Mouse (Mus musculus) forebrain, embryonic 16.5 days (tissue): ENCODE measurements around the gene 4921504E06Rik. TPM values are rescaled to one million over a fixed set of nuclear protein-coding genes. Genes with fewer than 3 reads are reported as not detected.

Experiments
- ATAC-seq: fragments of 200-750 bp; cut with Nextera tagmentation; 2 replicates; pipeline ENCODE4 v1.8.0; 2017; ENCODE audit warnings: mild to moderate bottlenecking, moderate library complexity
- H3K27ac ChIP-seq: fragments of 300-500 bp; sonication (generic); 2 replicates; pipeline ENCODE4 v1.5.1; 2014; ENCODE audit warnings: low read length, control low read depth
- H3K27me3 ChIP-seq: fragments of 300-500 bp; sonication (generic); replicated peaks from 2 replicates; pipeline ENCODE4 v1.6.1; 2014; ENCODE audit warnings: low read length; ENCODE audit not compliant: control insufficient read depth, insufficient read depth
- H3K36me3 ChIP-seq: fragments of 300-500 bp; sonication (generic); 2 replicates; pipeline ENCODE4 v1.6.1; 2014; ENCODE audit not compliant: control insufficient read depth, insufficient read depth
- H3K4me1 ChIP-seq: fragments of 300-500 bp; sonication (generic); replicated peaks from 2 replicates; pipeline ENCODE4 v1.6.1; 2014; ENCODE audit warnings: low read length; ENCODE audit not compliant: control insufficient read depth, insufficient read depth
- H3K4me2 ChIP-seq: fragments of 300-500 bp; sonication (generic); 2 replicates; pipeline ENCODE4 v1.6.1; 2014; ENCODE audit warnings: mild to moderate bottlenecking, low read length, control low read depth
- H3K4me3 ChIP-seq: fragments of 300-500 bp; sonication (generic); replicated peaks from 2 replicates; pipeline ENCODE4 v1.5.1; 2014; ENCODE audit warnings: mild to moderate bottlenecking, low read length, control low read depth
- H3K9ac ChIP-seq: fragments of 300-500 bp; sonication (generic); replicated peaks from 2 replicates; pipeline ENCODE4 v1.6.1; 2014; ENCODE audit warnings: low read depth, low read length, control low read depth
- H3K9me3 ChIP-seq: fragments of 300-500 bp; sonication (generic); 2 replicates; pipeline ENCODE4 v1.6.1; 2016; ENCODE audit warnings: low read length; ENCODE audit not compliant: control insufficient read depth
- WGBS: fragments of 180-500 bp; shearing (Covaris S2); extraction: QIAGEN DNeasy Blood & Tissue Kit; methylation state at CpG from one replicate; pipeline ENCODE4 v1.1.7; 2014; 5-methylcytosine and 5-hydroxymethylcytosine counted together
- polyA plus RNA-seq: library from polyadenylated mRNA; unstranded; fragments of >200 nt; fragmentation: Nextera tagmentation; extraction: Ambion mirVana; gene quantifications from 2 replicates; pipeline ENCODE4 v1.2.1, GENCODE M21; 2015

Gene 4921504E06Rik
- polyA plus RNA-seq, 1 experiment from 2014 or later, result not detected

GRCm38 (mm10) chr2:19455857-19456482 is 97.7 kb downstream of the 4921504E06Rik start:
- no peak overlapping the region for H3K4me3 ChIP-seq
- WGBS, result 5% methylated on average over 10 of the region's 10 CpGs
- no peaks in the 10 kb centered on the region for H3K9me3 ChIP-seq
- no peak overlapping the region for H3K4me2 ChIP-seq
- H3K27ac ChIP-seq, result no peak overlapping the region
- H3K4me1 ChIP-seq, result peaks cover 29% of the 10 kb centered on the region
- peaks cover 53% of the 10 kb centered on the region for H3K27me3 ChIP-seq
- no peaks in the 10 kb centered on the region for H3K36me3 ChIP-seq
- ATAC-seq, result peak; percentile 92
- H3K9ac ChIP-seq, result no peak overlapping the region

- Histone ChIP-seq H3K4me2 (no peak overlapping the region), H3K27ac (no peak overlapping the region), H3K4me3 (no peak overlapping the region), H3K36me3 (no peaks in the 10 kb centered on the region), H3K9me3 (no peaks in the 10 kb centered on the region), H3K4me1 (peaks cover 29% of the 10 kb centered on the region), H3K9ac (no peak overlapping the region), H3K27me3 (peaks cover 60% of the 10 kb centered on the region)
- WGBS, result under 1% methylated on average over 5 of the region's 5 CpGs
- ATAC-seq, result no peak
Measured at GRCm38 (mm10) chr2:19455228-19455627, 98.5 kb downstream of the 4921504E06Rik start.

DNA sequence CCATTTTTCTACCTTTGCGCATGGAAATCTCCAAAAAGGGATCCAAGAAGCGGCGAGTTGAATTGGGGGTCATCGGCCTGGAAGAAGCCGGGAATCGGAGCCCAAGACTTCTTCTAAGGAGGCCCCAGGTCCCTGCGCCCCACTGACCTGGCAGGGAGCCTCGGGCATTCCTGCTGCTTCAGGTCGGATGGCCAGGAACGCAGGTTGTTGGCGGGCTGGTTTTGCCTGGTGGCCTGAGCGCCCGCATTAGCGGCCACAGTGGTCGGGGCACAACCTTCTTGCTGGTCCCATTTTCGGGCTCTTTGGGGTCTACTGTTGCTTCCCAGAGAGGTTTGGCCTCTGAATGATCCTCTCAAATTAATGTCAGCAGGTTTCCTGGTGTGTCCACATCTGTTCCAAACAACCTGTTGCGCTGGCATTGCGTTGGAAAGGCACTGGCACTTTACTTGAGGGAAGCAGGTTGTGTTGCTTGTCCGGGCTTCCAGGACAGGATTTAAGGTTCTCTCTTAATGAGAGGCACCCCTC is 101.1 kb downstream of the 4921504E06Rik start:
- H3K36me3 ChIP-seq, result no peaks in the 10 kb centered on the region
- H3K9me3 ChIP-seq, result no peaks in the 10 kb centered on the region
- H3K27ac ChIP-seq, result no peak overlapping the region
- no peak overlapping the region for H3K4me2 ChIP-seq
- WGBS, result under 1% methylated on average over 19 of the region's 19 CpGs
- ATAC-seq, result no peak
- H3K4me1 ChIP-seq, result peaks cover 35% of the 10 kb centered on the region
- H3K27me3 ChIP-seq, result peaks cover 82% of the 10 kb centered on the region
- no peak overlapping the region for H3K9ac ChIP-seq
- H3K4me3 ChIP-seq, result no peak overlapping the region

GRCm38 (mm10) chr2:19449308-19449707 is 104.4 kb downstream of the 4921504E06Rik start:
- peaks cover 92% of the 10 kb centered on the region for H3K27me3 ChIP-seq
- no peak overlapping the region for H3K4me3 ChIP-seq
- WGBS, result 26% methylated on average over 4 of the region's 4 CpGs
- no peak overlapping the region for H3K27ac ChIP-seq
- H3K9ac ChIP-seq, result no peak overlapping the region
- no peaks in the 10 kb centered on the region for H3K36me3 ChIP-seq
- no peaks in the 10 kb centered on the region for H3K9me3 ChIP-seq
- no peak for ATAC-seq
- H3K4me1 ChIP-seq, result peaks cover 34% of the 10 kb centered on the region
- no peak overlapping the region for H3K4me2 ChIP-seq

- Histone ChIP-seq H3K9ac (no peak overlapping the region), H3K4me1 (peaks cover 34% of the 10 kb centered on the region), H3K36me3 (no peaks in the 10 kb centered on the region), H3K27ac (no peak overlapping the region), H3K9me3 (no peaks in the 10 kb centered on the region), H3K4me2 (peak overlapping the region; percentile 36), H3K27me3 (peaks cover 94% of the 10 kb centered on the region), H3K4me3 (peak overlapping the region; percentile 10; the same call in 1 of the 2 replicates)
- ATAC-seq, result peak; percentile 37
- WGBS, result under 1% methylated on average over 28 of the region's 31 CpGs
Measured at GRCm38 (mm10) chr2:19448042-19448700, 105.5 kb downstream of the 4921504E06Rik start.

DNA sequence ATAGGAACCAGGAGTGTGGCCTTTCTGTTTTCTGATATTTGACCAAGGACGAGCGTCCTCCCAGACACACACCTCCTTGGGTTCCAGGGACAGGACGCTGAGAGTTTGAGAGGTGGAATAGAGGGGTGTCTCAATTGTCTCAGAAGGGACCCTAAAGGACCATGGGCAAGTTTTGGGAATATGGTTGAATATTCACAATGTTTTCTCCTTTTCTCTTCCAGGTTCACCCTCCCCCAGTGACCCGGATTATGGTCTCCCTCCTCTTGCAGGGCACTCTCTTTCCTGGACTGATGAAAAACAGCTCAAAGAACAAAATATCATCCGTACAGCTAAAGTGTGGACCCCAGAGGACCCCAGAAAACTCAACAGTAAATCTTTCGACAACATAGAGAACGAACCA is 107.0 kb downstream of the 4921504E06Rik start:
- WGBS, result 2% methylated on average over 7 of the region's 7 CpGs
- Histone ChIP-seq H3K27me3 (peaks cover 91% of the 10 kb centered on the region), H3K9me3 (no peaks in the 10 kb centered on the region), H3K4me3 (no peak overlapping the region), H3K4me2 (no peak overlapping the region), H3K36me3 (no peaks in the 10 kb centered on the region), H3K4me1 (peaks cover 26% of the 10 kb centered on the region), H3K9ac (no peak overlapping the region), H3K27ac (no peak overlapping the region)
- no peak for ATAC-seq

DNA sequence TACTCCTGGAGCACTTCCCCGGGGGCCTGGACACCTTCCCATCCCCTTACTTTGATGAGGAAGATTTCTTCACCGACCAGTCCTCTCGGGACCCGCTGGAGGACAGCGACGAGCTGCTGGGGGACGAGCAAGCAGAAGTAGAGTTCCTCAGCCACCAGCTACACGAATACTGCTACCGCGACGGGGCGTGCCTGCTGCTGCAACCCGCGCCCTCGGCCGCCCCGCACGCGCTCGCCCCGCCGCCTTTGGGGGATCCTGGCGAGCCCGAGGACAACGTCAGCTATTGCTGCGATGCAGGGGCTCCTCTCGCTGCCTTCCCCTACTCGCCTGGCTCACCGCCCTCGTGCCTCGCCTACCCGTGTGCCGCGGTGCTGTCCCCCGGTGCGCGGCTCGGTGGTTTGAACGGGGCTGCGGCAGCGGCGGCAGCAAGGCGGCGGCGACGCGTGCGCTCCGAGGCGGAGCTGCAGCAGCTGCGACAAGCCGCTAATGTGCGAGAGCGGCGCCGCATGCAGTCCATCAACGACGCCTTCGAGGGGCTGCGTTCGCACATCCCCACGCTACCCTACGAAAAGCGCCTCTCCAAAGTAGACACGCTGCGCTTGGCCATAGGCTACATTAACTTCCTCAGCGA is 107.7 kb downstream of the 4921504E06Rik start:
- Histone ChIP-seq H3K9ac (no peak overlapping the region), H3K27me3 (peaks cover 91% of the 10 kb centered on the region), H3K4me2 (peak overlapping the region; percentile 53), H3K4me1 (peaks cover 24% of the 10 kb centered on the region), H3K9me3 (no peaks in the 10 kb centered on the region), H3K4me3 (peak overlapping the region; percentile 40), H3K36me3 (no peaks in the 10 kb centered on the region), H3K27ac (no peak overlapping the region)
- ATAC-seq, result peak; percentile 43
- WGBS, result under 1% methylated on average over 66 of the region's 67 CpGs

DNA sequence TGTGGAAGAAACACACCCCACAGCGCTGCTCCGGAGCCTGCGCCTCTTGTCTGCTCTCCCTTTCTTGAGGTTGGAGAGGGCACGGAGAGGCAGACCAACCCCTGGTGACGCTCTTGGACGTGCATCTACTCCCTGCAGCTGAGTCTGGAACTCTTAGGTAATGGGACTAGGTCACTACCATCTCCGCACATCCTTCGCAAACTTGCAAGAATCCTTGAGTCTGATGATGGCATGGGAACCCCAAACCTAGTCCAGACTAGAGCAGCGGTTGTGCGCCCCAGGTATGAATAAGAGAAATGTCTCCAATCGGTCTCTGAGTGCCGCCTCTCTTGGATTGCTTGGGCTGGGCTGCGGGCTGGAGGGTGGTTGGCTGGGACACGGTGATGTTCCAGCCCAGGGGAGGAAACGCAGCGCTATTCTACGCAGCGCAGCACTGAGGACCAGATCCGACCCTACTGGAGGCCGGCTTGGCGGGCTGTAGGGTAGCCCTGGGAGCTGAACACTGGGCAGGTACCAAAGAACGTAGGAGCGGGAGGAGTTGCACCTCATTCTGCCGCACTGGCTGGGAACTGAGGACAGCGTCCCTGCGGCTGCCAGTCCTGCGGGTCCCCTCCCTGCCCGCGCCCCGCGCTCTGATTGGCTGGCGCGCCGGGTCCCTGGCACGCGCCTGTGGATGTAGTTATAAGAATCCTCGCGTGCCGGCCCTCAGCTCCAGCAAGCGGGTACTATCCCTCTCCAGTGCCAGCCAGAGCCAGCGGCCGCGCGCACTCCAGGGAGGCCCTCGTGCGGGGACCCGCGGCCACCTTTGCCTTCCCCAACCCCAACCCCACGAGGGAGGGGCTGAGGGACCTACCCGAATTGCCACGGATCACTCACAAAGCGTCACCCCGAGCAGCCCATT is 108.5 kb downstream of the 4921504E06Rik start, which contains the start of gene Ptf1a:
Gene Ptf1a (plus strand): TSS at position 733 of the 901 bp plus-strand sequence.
- Histone ChIP-seq H3K27me3 (peaks cover 85% of the 10 kb centered on the region), H3K9ac (no peak within 1 kb of the TSS), H3K4me3 (peak within 1 kb of the TSS; percentile 40), H3K27ac (no peak within 1 kb of the TSS), H3K9me3 (no peaks in the 10 kb centered on the region), H3K4me2 (peak within 1 kb of the TSS; percentile 53), H3K36me3 (no peaks in the 10 kb centered on the region), H3K4me1 (peaks cover 24% of the 10 kb centered on the region)
- WGBS, result under 1% methylated on average over 53 of the region's 53 CpGs
- peak; percentile 72 for ATAC-seq
